Mouse (Mus musculus): ENCODE data around the gene Gskip.

GRCm38 (mm10) chr12:105694021-105694420 is 9.4 kb downstream of the Gskip start:
- TF ChIP-seq CTCF (IDR thresholded peaks at IDR 0.05; ENCODE audit: low read depth) (no peak), EP300 (IDR thresholded peaks at IDR 0.05; ENCODE audit: low read depth) (no peak)

Data from liver, embryonic 14.5 days (tissue).